In the genomic region with DNA sequence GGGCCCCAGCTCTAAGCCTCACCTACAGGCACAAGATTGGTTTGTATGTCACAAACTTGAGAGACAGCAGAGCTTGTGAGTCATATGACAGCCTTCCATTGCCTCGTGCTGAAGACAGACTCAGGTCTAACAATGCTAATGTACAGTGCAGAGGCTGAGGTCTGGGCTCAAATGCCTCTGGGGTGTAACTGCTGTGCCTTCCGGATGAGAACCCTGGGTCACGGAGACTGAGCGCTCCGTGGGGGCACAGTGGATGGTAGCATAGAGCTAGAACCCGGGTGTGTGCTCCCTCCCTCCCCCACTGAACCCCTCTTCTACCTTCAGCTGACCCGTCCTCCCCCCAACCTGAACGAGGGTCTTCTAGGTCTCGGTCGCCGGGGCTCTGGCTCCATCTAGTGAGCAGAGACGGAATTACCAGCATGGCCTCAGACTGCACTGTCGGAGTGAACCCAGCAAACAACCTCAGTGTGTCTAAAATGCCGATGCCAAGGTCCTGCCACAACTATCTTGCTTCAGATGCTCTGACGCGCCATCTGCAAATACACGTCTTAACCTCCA, we compare ENCODE assay signal across 9 mouse cellular contexts.
DNase-seq lines count a peak whose midpoint lies in the region; ATAC-seq and TF ChIP-seq lines count a peak whose summit lies in the region.
"Had no signal": no experiment of that assay in that cellular context is flagged by ENCODE, and none has a peak within 500 bp of the region (broad histone marks: within the 10 kb centered on the region; RNA-seq: fewer than 3 reads in every experiment).

No protein-coding gene starts in this region.

- H3K4me3 ChIP-seq in gastrocnemius, adult 2 months: no peak overlapping the region
- H3K4me3 ChIP-seq in forebrain, embryonic 10.5 days: peak overlapping the region; percentile 21; the same call in 1 of the 2 replicates
- no peak overlapping the region for H3K4me3 ChIP-seq in hindbrain, postnatal 0 days (ENCODE audit: low read length)
- H3K4me3 ChIP-seq in midbrain, embryonic 13.5 days (replicated peaks): no peak overlapping the region
- H3K4me3 ChIP-seq in stomach, embryonic 15.5 days (replicated peaks): no peak overlapping the region
- H3K4me3 ChIP-seq: liver, embryonic 15.5 days had no signal

- H3K36me3 ChIP-seq in forebrain, embryonic 10.5 days (replicated peaks): no peaks in the 10 kb centered on the region
- H3K36me3 ChIP-seq in hindbrain, postnatal 0 days (ENCODE audit: insufficient read depth, low read length): no peaks in the 10 kb centered on the region
- no peaks in the 10 kb centered on the region for H3K36me3 ChIP-seq in midbrain, embryonic 13.5 days
- no peaks in the 10 kb centered on the region for H3K36me3 ChIP-seq in stomach, embryonic 15.5 days
- H3K36me3 ChIP-seq: liver, embryonic 15.5 days had no signal

- H3K27me3 ChIP-seq in forebrain, embryonic 10.5 days (ENCODE audit: poor library complexity, severe bottlenecking): peaks cover 47% of the 10 kb centered on the region
- no peaks in the 10 kb centered on the region for H3K27me3 ChIP-seq in hindbrain, postnatal 0 days (ENCODE audit: insufficient read depth, low read length)
- peaks cover 12% of the 10 kb centered on the region for H3K27me3 ChIP-seq in midbrain, embryonic 13.5 days
- no peaks in the 10 kb centered on the region for H3K27me3 ChIP-seq in stomach, embryonic 15.5 days (replicated peaks)

- WGBS in forebrain, embryonic 10.5 days: 6% methylated on average over 17 of the region's 17 CpGs
- 6% methylated on average over 17 of the region's 17 CpGs for WGBS in hindbrain, postnatal 0 days
- WGBS in midbrain, embryonic 13.5 days: 6% methylated on average over 17 of the region's 17 CpGs
- WGBS in stomach, embryonic 15.5 days: 6% methylated on average over 17 of the region's 17 CpGs

- DNase-seq in gastrocnemius, adult 2 months: peak; percentile 59
- DNase-seq in gastrocnemius, adult 8-10 months (ENCODE audit: low spot score in 2 of 2): no peak
- DNase-seq in adrenal gland, postnatal 10 days: peak; percentile 72
- peak; percentile 67 for DNase-seq in forebrain, embryonic 10.5 days (ENCODE audit: extremely low spot score, low spot score)
- DNase-seq in hindbrain, postnatal 0 days (ENCODE audit: low spot score): peak; percentile 69
- peak; percentile 64 for DNase-seq in left cerebral cortex, postnatal 4 days

- peak; percentile 87 for TF ChIP-seq CTCF in gastrocnemius, adult 2 months (IDR thresholded peaks at IDR 0.05)
- peak; percentile 94 for TF ChIP-seq CTCF in hindbrain, postnatal 0 days (IDR thresholded peaks at IDR 0.05; ENCODE audit: low read depth)

- H3K27ac ChIP-seq in gastrocnemius, adult 2 months: no peak overlapping the region
- no peak overlapping the region for H3K27ac ChIP-seq in forebrain, embryonic 10.5 days
- H3K27ac ChIP-seq in hindbrain, postnatal 0 days: no peak overlapping the region
- no peak overlapping the region for H3K27ac ChIP-seq in midbrain, embryonic 13.5 days
- no peak overlapping the region for H3K27ac ChIP-seq in stomach, embryonic 15.5 days
- H3K27ac ChIP-seq: liver, embryonic 15.5 days had no signal

- peaks cover 9% of the 10 kb centered on the region for H3K4me1 ChIP-seq in forebrain, embryonic 10.5 days
- H3K4me1 ChIP-seq in hindbrain, postnatal 0 days (ENCODE audit: insufficient read depth, low read length): no peaks in the 10 kb centered on the region
- peaks cover 7% of the 10 kb centered on the region for H3K4me1 ChIP-seq in midbrain, embryonic 13.5 days (replicated peaks)
- peaks cover 3% of the 10 kb centered on the region; the same call in 1 of the 2 replicates for H3K4me1 ChIP-seq in stomach, embryonic 15.5 days

- no peaks in the 10 kb centered on the region for H3K9me3 ChIP-seq in forebrain, embryonic 10.5 days
- no peaks in the 10 kb centered on the region for H3K9me3 ChIP-seq in hindbrain, postnatal 0 days (ENCODE audit: low read length)
- H3K9me3 ChIP-seq in midbrain, embryonic 13.5 days: no peaks in the 10 kb centered on the region
- H3K9me3 ChIP-seq in stomach, embryonic 15.5 days: no peaks in the 10 kb centered on the region
- H3K9me3 ChIP-seq: liver, embryonic 15.5 days had no signal

- ATAC-seq in hindbrain, postnatal 0 days: peak; percentile 60; the same call in 1 of the 2 replicates
- peak; percentile 63; the same call in 1 of the 2 replicates for ATAC-seq in midbrain, embryonic 13.5 days
- ATAC-seq in stomach, embryonic 15.5 days (ENCODE audit: insufficient read depth, low FRiP score, low read depth): no peak

- peak overlapping the region; percentile 34 for H3K4me2 ChIP-seq in hindbrain, postnatal 0 days (ENCODE audit: low read depth, low read length)
- H3K4me2 ChIP-seq in midbrain, embryonic 13.5 days (replicated peaks): peak overlapping the region; percentile 42
- peak overlapping the region; percentile 41 for H3K4me2 ChIP-seq in stomach, embryonic 15.5 days
- H3K4me2 ChIP-seq: liver, embryonic 15.5 days had no signal

- no peak overlapping the region for H3K9ac ChIP-seq in hindbrain, postnatal 0 days (replicated peaks; ENCODE audit: low read length)
- peak overlapping the region; percentile 42; the same call in 1 of the 2 replicates for H3K9ac ChIP-seq in midbrain, embryonic 13.5 days (replicated peaks)
- H3K9ac ChIP-seq in stomach, embryonic 15.5 days: 0 out of 2 replicates have a peak overlapping the region, but pooled peaks have one; percentile 20
- H3K9ac ChIP-seq: liver, embryonic 15.5 days had no signal

- intact Hi-C loops in gastrocnemius, adult 2 months (cut with DNase I): loop anchor here (1.0 kb wide), 1 partner anchor 122 kb away; no protein-coding TSS in a partner anchor
- intact Hi-C loops in left cerebral cortex, postnatal 4 days (cut with DNase I): no loop called here

Comparison
In these comparisons a context has a peak if more than half of its experiments do, and no peak if none do; other contexts are left out.
1. DNase-seq: peak in gastrocnemius, adult 2 months (single experiment), adrenal gland, postnatal 10 days (single experiment), forebrain, embryonic 10.5 days (single experiment), hindbrain, postnatal 0 days (single experiment) and left cerebral cortex, postnatal 4 days (single experiment); none in gastrocnemius, adult 8-10 months (0 of 2).
2. Peak in every context shown above with its lines, with median percentiles within 50 percentile points of each other: H3K4me2 ChIP-seq.